Mouse (Mus musculus): Measurements from ENCODE around the gene Phf24.

- TF ChIP-seq MAZ (IDR thresholded peaks at IDR 0.05; ENCODE audit: low read depth, low read length) (no peak), RCOR1 (IDR thresholded peaks at IDR 0.05; ENCODE audit: low read depth, low read length) (no peak), ZMIZ1 (IDR thresholded peaks at IDR 0.05; ENCODE audit: low read depth, low read length) (no peak), CHD1 (IDR thresholded peaks at IDR 0.05; ENCODE audit: low read depth, low read length) (no peak), POLR2A (IDR thresholded peaks at IDR 0.05; ENCODE audit: control insufficient read depth in 1 of 2, insufficient read depth in 1 of 2, low read depth in 1 of 2, low read length in 2 of 2, poor library complexity in 1 of 2) (no peak), CTCF (IDR thresholded peaks at IDR 0.05 in 2 of 3, conservative IDR thresholded peaks at IDR 0.05 in 1 of 3; ENCODE audit: control insufficient read depth in 1 of 3, insufficient read depth in 1 of 3, low read depth in 2 of 3, low read length in 3 of 3, poor library complexity in 1 of 3, severe bottlenecking in 1 of 3) (no peak), EP300 (IDR thresholded peaks at IDR 0.05; ENCODE audit: low read depth in 1 of 2, low read length in 2 of 2) (no peak)
These were observed 494 bp upstream of the Phf24 start for GRCm38 (mm10) chr4:42915966-42916365.

All from MEL (cell line).